Mouse (Mus musculus) liver, adult 2 months (tissue): Measurements from ENCODE around the gene Klrb1b. TPM values are rescaled to one million over a fixed set of nuclear protein-coding genes. Genes with fewer than 3 reads are reported as not detected.

Source experiments
- DNase-seq: peaks from one replicate; pipeline ENCODE4 v3.0.0-alpha.2; 2011; ENCODE audit warnings: low read depth, low spot score; ENCODE audit errors: extremely low read depth
- H3K27ac ChIP-seq: fragments of 200-500 bp; replicated peaks from 2 replicates; pipeline ENCODE4 v1.5.1; 2012; ENCODE audit warnings: low read depth, mild to moderate bottlenecking, control low read depth, inconsistent platforms, low read length; ENCODE audit not compliant: insufficient read depth
- H3K27me3 ChIP-seq: fragments of 200-500 bp; 2 replicates; pipeline ENCODE4 v1.6.1; 2012; ENCODE audit warnings: mild to moderate bottlenecking, moderate library complexity, low read length, inconsistent platforms; ENCODE audit not compliant: control insufficient read depth, insufficient read depth
- H3K36me3 ChIP-seq: fragments of 200-500 bp; 2 replicates; pipeline ENCODE4 v1.6.1; 2012; ENCODE audit warnings: low read length, inconsistent platforms; ENCODE audit not compliant: control insufficient read depth, insufficient read depth
- H3K4me1 ChIP-seq: fragments of 200-500 bp; 2 replicates; pipeline ENCODE4 v1.6.1; 2011; ENCODE audit warnings: low read length; ENCODE audit not compliant: control insufficient read depth, insufficient read depth
- H3K4me3 ChIP-seq: fragments of 200-500 bp; 2 replicates; pipeline ENCODE4 v1.5.1; 2011; ENCODE audit warnings: low read depth, mild to moderate bottlenecking, control low read depth, low read length, moderate library complexity; ENCODE audit not compliant: insufficient read depth
- H3K79me2 ChIP-seq: fragments of 200-500 bp; 2 replicates; pipeline ENCODE4 v1.6.1; 2012; ENCODE audit warnings: inconsistent platforms, mild to moderate bottlenecking, low read length, moderate library complexity; ENCODE audit not compliant: control insufficient read depth, insufficient read depth
- H3K9ac ChIP-seq: fragments of 200-500 bp; 2 replicates; pipeline ENCODE4 v1.6.1; 2012; ENCODE audit warnings: low read depth, mild to moderate bottlenecking, control low read depth, inconsistent platforms, low read length
- CTCF ChIP-seq: fragments of 200-500 bp; IDR thresholded peaks from 2 replicates; pipeline ENCODE4 v1.5.1; 2011; ENCODE audit warnings: low read depth, low read length, control low read depth
- POLR2A ChIP-seq: fragments of 200-500 bp; IDR thresholded peaks from 2 replicates; pipeline ENCODE4 v1.6.1; 2011; ENCODE audit warnings: low read length, control low read depth; ENCODE audit not compliant: insufficient read depth; ENCODE audit errors: extremely low read depth
- WGBS: fragments of 180-500 bp; shearing (Covaris S2); methylation state at CpG from one replicate; pipeline ENCODE4 v1.1.7; 2018; 5-methylcytosine and 5-hydroxymethylcytosine counted together
- polyA plus RNA-seq: library from polyadenylated mRNA; depleted of rRNA; stranded (reverse); fragments of >200 nt; gene quantifications from 2 replicates; pipeline ENCODE4 v1.2.3, GENCODE M21; 2012; rRNA removed
- total RNA-seq: library from RNA; depleted of rRNA; stranded (reverse); fragments of >200 nt; gene quantifications from 2 replicates; pipeline ENCODE4 v1.2.3, GENCODE M21; 2014; rRNA removed

Klrb1b gene
- total RNA-seq (0.07 and 0.09 TPM in 2 replicates), polyA plus RNA-seq (not detected in 2 replicates)

DNA sequence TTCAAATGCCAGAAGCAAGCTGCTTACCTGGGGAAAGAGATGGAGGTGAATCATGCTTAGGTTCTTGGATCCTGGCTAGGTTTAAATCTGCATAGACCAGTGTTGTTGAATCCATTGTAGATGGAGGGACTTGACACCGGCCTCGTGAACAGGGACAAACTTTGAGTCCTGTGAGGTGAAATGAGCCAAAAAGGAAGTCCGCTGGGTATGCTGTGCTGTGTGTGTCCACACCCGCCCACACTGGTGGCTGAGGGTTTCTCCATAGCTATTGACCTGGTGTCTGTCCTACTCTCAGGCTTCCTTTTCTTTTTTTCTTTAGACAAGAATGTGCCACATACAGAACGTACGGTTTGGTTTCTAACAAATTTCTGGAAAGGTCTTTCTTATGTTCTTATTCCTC lies at the start of gene Klrb1b, which contains the start of gene Gm44511:
Gene Klrb1b, minus strand, starts transcription at position 200 of the 400 bp plus-strand sequence.
Gene Gm44511, minus strand, starts transcription at position 184 of the 400 bp plus-strand sequence.
- no peaks in the 10 kb centered on the region for H3K36me3 ChIP-seq
- TF ChIP-seq POLR2A (no peak), CTCF (no peak)
- DNase-seq, result no peak
- WGBS, result 61% methylated on average over 6 of the region's 6 CpGs
- no peak within 1 kb of the TSS for H3K4me3 ChIP-seq
- no peak within 1 kb of the TSS for H3K27ac ChIP-seq
- H3K79me2 ChIP-seq, result no peaks in the 10 kb centered on the region
- H3K9ac ChIP-seq, result no peak within 1 kb of the TSS
- H3K4me1 ChIP-seq, result no peaks in the 10 kb centered on the region
- H3K27me3 ChIP-seq, result peaks cover 9% of the 10 kb centered on the region; the same call in 1 of the 2 replicates

DNA sequence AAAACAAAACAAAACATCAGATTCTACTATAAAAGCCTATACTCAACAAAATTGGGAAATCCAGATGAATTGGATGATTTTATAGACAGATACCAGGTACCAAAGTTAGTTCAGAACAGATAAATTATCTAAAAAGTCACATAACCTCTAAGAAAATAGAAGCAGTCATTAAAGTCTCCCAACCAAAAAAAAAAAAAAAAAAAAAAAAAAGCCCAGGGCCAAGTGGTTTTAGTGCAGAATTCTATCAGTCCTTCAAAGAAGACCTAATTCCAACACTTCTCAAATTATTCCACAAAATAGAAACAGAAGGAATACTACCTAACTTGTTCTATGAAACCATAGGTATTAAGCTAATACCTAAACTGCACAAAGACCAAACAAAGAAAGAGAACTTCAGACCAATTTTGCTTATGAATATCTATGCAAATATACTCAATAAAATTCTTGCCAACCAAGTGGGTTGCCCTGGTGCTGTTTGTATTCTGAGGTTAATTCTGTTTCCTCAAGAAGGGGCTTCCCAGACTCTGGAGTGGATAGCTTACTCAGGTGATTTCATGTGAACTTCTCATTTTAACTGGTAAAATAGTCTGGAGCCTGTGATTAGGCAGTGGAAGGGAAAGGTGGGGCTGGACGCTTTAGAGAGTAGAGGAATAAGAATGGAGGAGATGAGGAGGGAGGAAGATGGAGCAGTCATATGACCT lies 45.9 kb upstream of the Klrb1b start:
- Histone ChIP-seq H3K27ac (no peak overlapping the region), H3K36me3 (no peaks in the 10 kb centered on the region), H3K27me3 (no peaks in the 10 kb centered on the region), H3K9ac (no peak overlapping the region), H3K4me1 (no peaks in the 10 kb centered on the region), H3K4me3 (no peak overlapping the region), H3K79me2 (no peaks in the 10 kb centered on the region)
- WGBS, result 81% methylated on average over 1 of the region's 1 CpGs
- TF ChIP-seq POLR2A (no peak), CTCF (no peak)
- no peak for DNase-seq

DNA sequence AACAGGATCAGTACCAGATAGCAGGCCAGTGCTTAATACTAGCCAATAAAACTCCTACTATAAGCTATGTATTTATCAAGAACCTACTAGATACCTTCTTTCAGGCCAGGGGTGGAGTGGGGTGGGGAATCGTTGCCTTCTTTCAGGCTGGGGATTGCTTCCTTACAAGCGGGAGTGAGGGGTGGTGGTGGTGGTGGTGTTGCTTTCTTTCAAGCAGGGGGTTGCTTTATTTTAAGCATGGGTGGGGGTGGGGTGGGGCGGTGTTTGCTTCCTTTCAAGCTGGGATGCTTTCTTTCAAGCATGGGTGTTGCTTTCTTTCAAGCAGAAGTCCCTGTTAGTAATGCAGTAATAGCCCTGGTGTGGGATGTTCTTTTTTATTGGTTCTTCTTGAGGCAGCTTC lies 42.7 kb upstream of the Klrb1b start:
- Histone ChIP-seq H3K27me3 (no peaks in the 10 kb centered on the region), H3K27ac (no peak overlapping the region), H3K4me3 (no peak overlapping the region), H3K79me2 (no peaks in the 10 kb centered on the region), H3K9ac (no peak overlapping the region), H3K36me3 (no peaks in the 10 kb centered on the region), H3K4me1 (no peaks in the 10 kb centered on the region)
- 64% methylated on average over 3 of the region's 3 CpGs for WGBS
- DNase-seq, result no peak
- TF ChIP-seq CTCF (no peak), POLR2A (no peak)

DNA sequence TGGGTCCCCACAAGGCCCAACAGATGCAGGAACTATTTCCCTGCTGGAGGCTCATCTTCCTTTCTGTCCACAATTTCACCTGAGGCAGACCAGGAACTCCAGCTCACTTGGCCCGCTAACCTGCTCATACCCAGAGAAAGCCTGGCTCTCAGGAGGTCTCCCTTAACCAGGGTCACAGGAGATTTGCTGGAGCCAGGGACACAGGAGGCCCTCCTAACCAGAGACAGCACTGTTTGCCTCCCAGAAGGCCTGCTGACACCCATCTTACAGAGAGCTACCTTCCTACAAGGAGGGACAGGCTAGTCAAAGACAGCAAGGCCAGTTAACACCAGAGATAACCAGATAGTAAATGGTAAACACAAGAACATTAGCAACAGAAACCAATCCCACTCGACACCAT lies 31.8 kb upstream of the Klrb1b start:
- Histone ChIP-seq H3K4me1 (peaks cover 3% of the 10 kb centered on the region; the same call in 1 of the 2 replicates), H3K9ac (no peak overlapping the region), H3K27ac (no peak overlapping the region), H3K4me3 (no peak overlapping the region), H3K27me3 (no peaks in the 10 kb centered on the region), H3K79me2 (no peaks in the 10 kb centered on the region), H3K36me3 (no peaks in the 10 kb centered on the region)
- 92% methylated on average over 2 of the region's 2 CpGs for WGBS
- TF ChIP-seq CTCF, result no peak
- TF ChIP-seq POLR2A, result no peak
- no peak for DNase-seq

DNA sequence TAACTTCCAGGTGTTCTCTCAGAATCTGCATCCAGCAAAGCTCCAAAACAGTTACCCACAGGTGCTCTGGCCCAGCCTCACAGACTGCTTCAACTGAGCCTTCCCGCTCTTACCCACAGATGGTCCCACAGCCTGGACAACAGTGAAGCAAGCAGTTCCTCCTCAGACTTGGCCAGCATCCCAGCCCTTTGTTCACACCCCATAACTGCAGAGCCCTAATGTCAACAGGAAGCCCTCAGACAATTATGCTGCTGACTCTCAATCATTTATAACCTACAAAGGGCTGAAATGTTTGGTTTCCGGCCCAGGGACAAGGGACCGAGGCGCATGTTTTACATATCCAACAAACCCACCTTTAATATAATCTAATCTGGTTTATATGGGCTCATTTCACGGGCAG lies 30.1 kb upstream of the Klrb1b start:
- no peaks in the 10 kb centered on the region for H3K79me2 ChIP-seq
- H3K27me3 ChIP-seq, result no peaks in the 10 kb centered on the region
- TF ChIP-seq POLR2A (no peak), CTCF (no peak)
- no peaks in the 10 kb centered on the region for H3K36me3 ChIP-seq
- 78% methylated on average over 5 of the region's 5 CpGs for WGBS
- no peak overlapping the region for H3K27ac ChIP-seq
- peak; percentile 42 for DNase-seq
- H3K4me1 ChIP-seq, result peaks cover 7% of the 10 kb centered on the region
- no peak overlapping the region for H3K9ac ChIP-seq
- H3K4me3 ChIP-seq, result no peak overlapping the region

DNA sequence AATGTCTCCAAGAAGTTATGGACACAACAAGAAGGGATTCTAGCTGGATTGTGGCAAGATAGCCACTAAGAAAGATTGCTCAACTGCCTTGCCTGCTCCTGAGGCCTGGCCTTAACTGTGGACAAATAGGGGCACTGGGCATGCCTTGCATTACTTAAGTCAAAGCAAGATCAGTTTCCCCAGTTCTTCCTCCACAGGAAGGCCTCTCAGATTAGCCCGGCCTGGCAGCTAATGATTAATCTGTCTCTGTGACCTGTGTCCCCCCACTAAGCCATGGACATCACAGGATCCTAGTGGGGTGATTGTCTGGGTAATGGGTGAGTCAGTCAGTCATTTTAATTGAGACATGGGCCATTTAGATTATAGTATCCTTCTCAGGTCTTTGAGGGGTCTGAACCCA lies 29.3 kb upstream of the Klrb1b start:
- Histone ChIP-seq H3K9ac (no peak overlapping the region), H3K4me1 (peaks cover 10% of the 10 kb centered on the region), H3K27ac (no peak overlapping the region), H3K36me3 (no peaks in the 10 kb centered on the region), H3K4me3 (no peak overlapping the region), H3K79me2 (no peaks in the 10 kb centered on the region), H3K27me3 (no peaks in the 10 kb centered on the region)
- no peak for TF ChIP-seq POLR2A
- no peak for TF ChIP-seq CTCF
- no peak for DNase-seq
- WGBS, result 9% methylated on average over 1 of the region's 1 CpGs
